Mouse (Mus musculus) spleen, adult 18-20 months (tissue): ENCODE measurements around the gene Ice1.

ENCODE experiments used
- DNase-seq, 2 experiments: peaks; one replicate each; pipeline ENCODE4 v3.0.0; 2022; ENCODE audit warnings: mixed read lengths in 2 of 2

Ice1 gene

GRCm38 (mm10) chr13:70553456-70553855 lies 84.0 kb downstream of the Ice1 start:
- DNase-seq, result no peak

GRCm38 (mm10) chr13:70547457-70547856 lies 90.0 kb downstream of the Ice1 start:
- no peak for DNase-seq

- DNase-seq, result no peak
Measured at GRCm38 (mm10) chr13:70545261-70545660, 92.2 kb downstream of the Ice1 start.

- DNase-seq, result no peak
Measured at GRCm38 (mm10) chr13:70539842-70540241, 97.6 kb downstream of the Ice1 start.

- no peak for DNase-seq
Measured at GRCm38 (mm10) chr13:70533412-70533811, 104.0 kb downstream of the Ice1 start.

- no peak for DNase-seq
Measured at GRCm38 (mm10) chr13:70532719-70533118, 104.7 kb downstream of the Ice1 start.

- no peak for DNase-seq
Measured at GRCm38 (mm10) chr13:70517651-70518050, 119.8 kb downstream of the Ice1 start.

- DNase-seq, result no peak
Measured at GRCm38 (mm10) chr13:70515004-70515403, 122.4 kb downstream of the Ice1 start.

- no peak for DNase-seq
Measured at GRCm38 (mm10) chr13:70510199-70510598, 127.2 kb downstream of the Ice1 start.

GRCm38 (mm10) chr13:70509375-70510016 lies 127.9 kb downstream of the Ice1 start:
- DNase-seq, result no peak

GRCm38 (mm10) chr13:70508708-70509374 lies 128.6 kb downstream of the Ice1 start:
- no peak for DNase-seq
